Mouse (Mus musculus) hematopoietic stem cell, adult 5-6 weeks (primary cell): ENCODE data around the gene Obscn. TPM values are rescaled to one million over a fixed set of nuclear protein-coding genes. Genes with fewer than 3 reads are reported as not detected.

Source experiments
- ATAC-seq, 2 experiments: fragments of 125-278 bp in 1 of 2; replicated peaks in 1 of 2; 2 replicates each; pipeline ENCODE4 v1.8.0; 2016 to 2017; ENCODE audit warnings: inconsistent platforms in 2 of 2, mild to moderate bottlenecking in 2 of 2, moderate number of reproducible peaks in 2 of 2, low read depth in 1 of 2, moderate TSS enrichment in 1 of 2; ENCODE audit not compliant: low FRiP score in 2 of 2, poor library complexity in 2 of 2, severe bottlenecking in 2 of 2, insufficient read depth in 1 of 2, low TSS enrichment in 1 of 2
- total RNA-seq: library from RNA; stranded (forward); fragments of 172-1452, 232-1000 nt; gene quantifications from 2 replicates; pipeline ENCODE4 v1.2.3, GENCODE M21; 2017

Gene Obscn
- total RNA-seq, 1 experiment from 2014 or later: 0.10 TPM

DNA sequence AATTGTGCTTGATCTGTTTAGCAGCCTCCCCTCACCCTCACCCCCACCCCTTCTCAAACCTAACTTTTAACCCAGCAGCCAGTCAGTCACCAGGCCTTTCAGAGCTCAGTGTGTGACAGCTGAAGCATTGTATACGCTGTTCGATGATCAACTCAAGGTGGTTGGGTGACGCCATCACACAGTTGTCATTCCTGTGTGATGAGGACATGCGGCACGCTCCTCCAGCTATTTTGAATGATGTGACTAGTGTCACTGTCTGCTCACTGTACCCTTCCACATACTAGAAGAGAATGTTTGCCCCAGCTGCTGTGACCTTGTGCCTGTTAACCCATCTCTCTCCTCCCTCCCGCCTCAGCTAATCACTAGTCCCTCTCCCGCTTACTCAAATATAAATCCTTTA lies 18.0 kb upstream of the Obscn start:
- no peak for ATAC-seq

DNA sequence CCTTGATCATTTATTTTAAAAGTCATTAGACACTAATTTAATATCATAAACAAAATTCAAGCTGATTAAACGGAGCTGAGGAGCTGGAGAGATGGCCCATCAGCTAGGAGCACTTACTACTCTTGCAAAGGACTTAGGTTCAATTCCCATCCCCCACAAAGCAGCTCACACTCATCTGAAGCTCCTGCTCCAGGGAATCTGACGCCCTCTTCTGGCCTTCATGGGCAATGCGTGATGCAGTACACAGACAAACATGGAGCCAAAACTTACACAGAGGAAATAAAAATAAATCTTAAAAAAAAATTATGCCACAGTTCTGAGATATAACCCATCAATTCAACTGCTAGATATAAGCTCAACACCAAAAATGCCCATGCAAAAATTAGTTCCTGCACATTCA lies 15.5 kb upstream of the Obscn start:
- no peak for ATAC-seq

GRCm38 (mm10) chr11:59149302-59149701 lies 13.1 kb upstream of the Obscn start:
- no peak for ATAC-seq

DNA sequence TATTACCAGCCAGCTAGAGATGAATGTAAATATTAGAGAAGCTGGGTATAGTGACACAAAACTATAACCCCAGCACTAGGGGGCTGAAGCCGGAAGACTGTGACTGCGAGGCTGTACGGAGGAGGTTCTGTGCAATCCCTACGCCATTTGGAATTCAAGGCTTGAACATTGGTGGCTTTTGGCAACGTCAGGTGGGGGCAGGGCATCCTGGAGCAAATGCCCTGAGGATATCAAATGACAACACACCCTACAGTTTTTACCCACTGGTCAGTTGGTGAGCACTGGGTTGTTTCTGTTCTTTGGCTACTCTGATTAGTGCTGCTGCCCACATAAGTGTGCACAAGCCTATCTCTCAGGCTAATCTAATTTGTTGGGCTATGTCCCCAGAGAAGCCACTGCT lies 6.8 kb upstream of the Obscn start:
- 0 out of 4 replicates have a peak, but pooled peaks of 1 of the 2 experiments have one; percentile 17 for ATAC-seq

GRCm38 (mm10) chr11:59141772-59142370 lies 5.7 kb upstream of the Obscn start:
- ATAC-seq: peak in 1 of 2 experiments; percentile 37; a peak in 2 of 4 replicates

DNA sequence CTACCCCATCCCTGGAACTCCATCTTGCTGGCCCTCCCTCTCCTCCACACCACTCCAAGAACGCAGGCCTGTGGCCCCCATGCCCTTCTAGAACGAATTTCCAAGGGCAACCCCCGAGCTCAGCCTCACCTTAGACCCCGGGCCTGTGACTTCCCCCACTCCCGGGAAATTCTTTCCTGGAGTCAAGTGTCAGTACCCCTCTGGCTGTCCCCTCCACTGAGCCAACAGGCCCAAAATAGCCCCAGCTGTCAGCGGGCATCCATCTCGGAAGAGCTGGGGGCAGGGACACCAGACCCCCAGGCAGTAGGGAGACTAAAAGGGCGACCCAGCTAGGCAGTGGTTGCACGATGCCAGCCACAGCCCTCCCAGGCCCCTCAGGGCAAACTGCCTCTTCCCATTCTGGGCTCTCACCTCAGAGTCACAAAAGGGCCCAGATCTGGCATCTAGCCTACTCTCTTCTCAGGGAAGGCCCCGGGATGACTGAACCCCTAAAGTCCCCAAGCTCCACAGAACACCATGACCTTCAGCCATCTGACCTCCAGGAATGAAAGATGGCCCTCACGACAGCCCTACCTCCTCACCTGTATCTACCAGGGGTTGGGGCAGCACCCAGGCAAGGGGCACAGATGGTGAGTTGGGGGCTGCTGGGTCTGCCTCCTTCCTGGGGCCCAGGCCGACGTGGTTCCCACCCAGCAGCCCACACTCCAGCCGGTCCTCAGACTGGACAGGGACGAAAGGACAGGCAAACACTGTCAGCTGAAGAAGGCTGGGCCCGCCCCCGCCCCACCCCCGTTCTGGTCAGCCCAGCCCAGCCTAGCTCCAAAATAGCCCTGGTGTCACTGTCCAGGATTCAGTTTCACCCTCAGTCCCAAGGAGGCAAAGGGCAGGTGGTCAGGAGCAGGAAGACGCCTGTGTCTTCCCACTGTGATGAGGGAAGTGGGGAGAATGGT lies 2.6 kb upstream of the Obscn start:
- ATAC-seq: no peak

GRCm38 (mm10) chr11:59136994-59137706 lies 948 bp upstream of the Obscn start:
- no peak for ATAC-seq

- ATAC-seq: no peak
These were observed 966 bp downstream of the Obscn start for GRCm38 (mm10) chr11:59135051-59135820.

- peak; percentile 21 to 30; a peak in 2 of 4 replicates for ATAC-seq
These were observed 1.7 kb downstream of the Obscn start for GRCm38 (mm10) chr11:59134373-59134997.

GRCm38 (mm10) chr11:59132065-59132464 lies 4.1 kb downstream of the Obscn start:
- ATAC-seq: no peak

- ATAC-seq: no peak
These were observed 4.8 kb downstream of the Obscn start for GRCm38 (mm10) chr11:59131348-59131919.

- no peak for ATAC-seq
These were observed 5.4 kb downstream of the Obscn start for GRCm38 (mm10) chr11:59130782-59131181.

- no peak for ATAC-seq
These were observed 30.3 kb downstream of the Obscn start for GRCm38 (mm10) chr11:59105945-59106344.

GRCm38 (mm10) chr11:59102324-59102723 lies 33.9 kb downstream of the Obscn start:
- no peak for ATAC-seq

- no peak for ATAC-seq
These were observed 37.9 kb downstream of the Obscn start for GRCm38 (mm10) chr11:59098339-59098738.

DNA sequence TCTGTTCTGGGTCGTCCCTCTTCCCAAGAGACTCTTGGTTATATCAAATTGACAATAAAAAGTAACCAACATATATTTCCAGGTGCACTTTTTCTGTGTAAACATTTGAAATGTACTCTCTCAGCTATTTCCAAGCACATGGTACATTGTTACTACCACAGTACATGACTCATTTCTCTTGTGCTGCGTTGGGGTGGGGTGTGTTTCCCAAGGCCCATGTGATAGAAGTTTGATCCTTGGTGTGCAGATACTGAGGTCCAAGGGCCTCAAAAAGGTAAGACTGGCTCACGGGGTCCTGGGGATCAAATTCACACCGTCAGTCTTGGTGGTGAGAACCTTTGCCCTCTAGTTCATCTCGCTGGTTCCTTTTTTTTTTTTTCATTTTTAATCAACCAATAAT lies 38.4 kb downstream of the Obscn start:
- ATAC-seq: no peak

- ATAC-seq: no peak
These were observed 42.0 kb downstream of the Obscn start for GRCm38 (mm10) chr11:59094213-59094612.
